10 mouse cellular contexts compared by ENCODE assay signal in the genomic region with DNA sequence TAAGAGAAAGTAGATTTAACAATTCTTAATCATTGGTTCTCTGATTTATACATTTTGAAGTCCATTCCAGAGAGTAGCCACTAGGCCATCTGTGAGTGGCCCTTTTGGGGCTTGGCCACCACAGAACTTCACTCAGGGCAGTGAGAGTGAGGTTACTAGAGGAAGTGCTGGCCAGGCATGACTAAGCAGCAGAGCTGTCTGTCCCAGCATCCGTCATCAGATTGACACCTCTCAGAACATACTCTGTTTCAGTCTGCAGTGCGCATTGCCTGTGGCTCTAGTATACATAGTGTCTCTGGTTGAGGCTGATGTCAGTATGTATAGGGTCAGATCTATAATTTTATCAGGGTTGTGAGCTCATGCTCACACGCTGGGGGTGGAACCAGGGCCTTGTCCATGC. TPM values are rescaled to one million over a fixed set of nuclear protein-coding genes. Genes with fewer than 3 reads are reported as not detected.
DNase-seq lines count a peak whose midpoint lies in the region; ATAC-seq and TF ChIP-seq lines count a peak whose summit lies in the region.
"Had no signal": no experiment of that assay in that cellular context is flagged by ENCODE, and none has a peak within 500 bp of the region (broad histone marks: within the 10 kb centered on the region; RNA-seq: fewer than 3 reads in every experiment).

No protein-coding gene starts in this region.

- TF ChIP-seq EP300 in stomach, postnatal 0 days (optimal IDR thresholded peaks at IDR 0.05), result no peak

- WGBS in lung, adult 2 months, result 65% methylated on average over 3 of the region's 3 CpGs
- WGBS in intestine, postnatal 0 days, result 82% methylated on average over 3 of the region's 3 CpGs
- WGBS in stomach, postnatal 0 days, result 80% methylated on average over 3 of the region's 3 CpGs

- no peak overlapping the region for H3K4me3 ChIP-seq in lung, adult 2 months (replicated peaks; ENCODE audit: extremely low read depth, low read depth, low read length)
- H3K4me3 ChIP-seq in intestine, postnatal 0 days (ENCODE audit: low read depth, low read length), result no peak overlapping the region
- H3K4me3 ChIP-seq in stomach, postnatal 0 days (ENCODE audit: low read depth, low read length), result no peak overlapping the region
- H3K4me3 ChIP-seq: midbrain, embryonic 12.5 days had no signal

- ATAC-seq in intestine, postnatal 0 days, result peak; percentile 65
- ATAC-seq in stomach, postnatal 0 days (ENCODE audit: low FRiP score, low TSS enrichment), result peak; percentile 89

- H3K9me3 ChIP-seq in intestine, postnatal 0 days (ENCODE audit: control insufficient read depth), result no peaks in the 10 kb centered on the region
- no peaks in the 10 kb centered on the region for H3K9me3 ChIP-seq in stomach, postnatal 0 days (ENCODE audit: control insufficient read depth, low read length)
- H3K9me3 ChIP-seq: midbrain, embryonic 12.5 days had no signal

- DNase-seq in gastrocnemius, adult 18-20 months (ENCODE audit: low spot score), result peak; percentile 25
- no peak for DNase-seq in gastrocnemius, postnatal 10 days
- DNase-seq in lung, postnatal 36 days, result peak; percentile 54
- no peak for DNase-seq in lung, adult 2 months
- DNase-seq in stomach, postnatal 0 days (ENCODE audit: low spot score), result no peak
- DNase-seq in ovary, postnatal 36 days (ENCODE audit: low spot score), result no peak
- DNase-seq in cerebellum, adult 8-10 months, result no peak
- DNase-seq: layer of hippocampus, postnatal 36 days had no signal

- no peak overlapping the region for H3K27ac ChIP-seq in intestine, postnatal 0 days (ENCODE audit: low read depth, low read length)
- no peak overlapping the region for H3K27ac ChIP-seq in stomach, postnatal 0 days (replicated peaks)
- H3K27ac ChIP-seq: midbrain, embryonic 12.5 days had no signal

- peaks cover 17% of the 10 kb centered on the region for H3K4me1 ChIP-seq in lung, adult 2 months (ENCODE audit: control insufficient read depth, insufficient read depth, low read length)
- H3K4me1 ChIP-seq in intestine, postnatal 0 days (replicated peaks; ENCODE audit: control insufficient read depth, insufficient read depth, low read length), result 0 out of 2 replicates have a peak, but pooled peaks cover 3% of the 10 kb centered on the region
- no peaks in the 10 kb centered on the region for H3K4me1 ChIP-seq in stomach, postnatal 0 days (replicated peaks; ENCODE audit: control insufficient read depth, insufficient read depth)

- H3K36me3 ChIP-seq in intestine, postnatal 0 days (ENCODE audit: control insufficient read depth, insufficient read depth), result no peaks in the 10 kb centered on the region
- no peaks in the 10 kb centered on the region for H3K36me3 ChIP-seq in stomach, postnatal 0 days (ENCODE audit: control insufficient read depth, insufficient read depth, low read length)
- H3K36me3 ChIP-seq: midbrain, embryonic 12.5 days had no signal

- no peak overlapping the region for H3K4me2 ChIP-seq in intestine, postnatal 0 days (replicated peaks; ENCODE audit: low read depth)
- H3K4me2 ChIP-seq in stomach, postnatal 0 days (replicated peaks; ENCODE audit: low read depth), result no peak overlapping the region
- H3K4me2 ChIP-seq: midbrain, embryonic 12.5 days had no signal

- no peak for TF ChIP-seq CTCF in lung, adult 2 months (IDR thresholded peaks at IDR 0.05; ENCODE audit: insufficient read depth, low read length)
- TF ChIP-seq CTCF in intestine, postnatal 0 days (IDR thresholded peaks at IDR 0.05; ENCODE audit: low read depth), result no peak
- TF ChIP-seq CTCF in stomach, postnatal 0 days (IDR thresholded peaks at IDR 0.05; ENCODE audit: low read depth), result no peak

- H3K27me3 ChIP-seq in intestine, postnatal 0 days (replicated peaks; ENCODE audit: control insufficient read depth, insufficient read depth, low read length), result no peaks in the 10 kb centered on the region
- H3K27me3 ChIP-seq in stomach, postnatal 0 days (ENCODE audit: control insufficient read depth, insufficient read depth, low read length), result no peaks in the 10 kb centered on the region
- H3K27me3 ChIP-seq: midbrain, embryonic 12.5 days had no signal

- H3K9ac ChIP-seq in intestine, postnatal 0 days (ENCODE audit: low read depth, low read length), result no peak overlapping the region
- no peak overlapping the region for H3K9ac ChIP-seq in stomach, postnatal 0 days (ENCODE audit: low read length)
- H3K9ac ChIP-seq: midbrain, embryonic 12.5 days had no signal

- no peak for TF ChIP-seq POLR2A in lung, adult 2 months (IDR thresholded peaks at IDR 0.05; ENCODE audit: borderline replicate concordance, extremely low read depth, low read depth, low read length)

RNA-seq across cellular contexts. Expression of gene Cds2, which starts 6.3 kb away (rescaled TPM):
- total RNA-seq in gastrocnemius, adult 18-20 months (2021), result 10 to 100 TPM; 14.6 to 20.6 TPM
- total RNA-seq in gastrocnemius, postnatal 10 days (2021), result 10 to 100 TPM; 21.7 to 25.4 TPM
- polyA plus RNA-seq in lung, adult 2 months (2012; rRNA removed), result 67.1 and 76.5 TPM in 2 replicates
- 16.2 and 17.3 TPM in 2 replicates for polyA plus RNA-seq in intestine, postnatal 0 days (2015; fragmentation: Nextera tagmentation; extraction: Ambion mirVana)
- 12.6 and 13.1 TPM in 2 replicates for polyA plus RNA-seq in stomach, postnatal 0 days (2015; fragmentation: Nextera tagmentation; extraction: Ambion mirVana)

RNA-seq across cellular contexts. Expression of gene Pcna, which starts 16.1 kb away (rescaled TPM):
- total RNA-seq in gastrocnemius, adult 18-20 months (2021), result 10 to 100 TPM; 18.1 to 19.8 TPM
- total RNA-seq in gastrocnemius, postnatal 10 days (2021), result 10 to 100 TPM; 42.2 to 50.7 TPM
- 52.7 and 59.2 TPM in 2 replicates for polyA plus RNA-seq in lung, adult 2 months (2012; rRNA removed)
- polyA plus RNA-seq in intestine, postnatal 0 days (2015; fragmentation: Nextera tagmentation; extraction: Ambion mirVana), result 105 and 106 TPM in 2 replicates
- 108 and 110 TPM in 2 replicates for polyA plus RNA-seq in stomach, postnatal 0 days (2015; fragmentation: Nextera tagmentation; extraction: Ambion mirVana)

RNA-seq across cellular contexts. Expression of gene Tmem230, which starts 21.6 kb away (rescaled TPM):
- 10 to 100 TPM; 27.2 to 28.8 TPM for total RNA-seq in gastrocnemius, adult 18-20 months (2021)
- total RNA-seq in gastrocnemius, postnatal 10 days (2021), result 10 to 100 TPM; 21.6 to 26.9 TPM
- 67.0 and 86.8 TPM in 2 replicates for polyA plus RNA-seq in lung, adult 2 months (2012; rRNA removed)
- polyA plus RNA-seq in intestine, postnatal 0 days (2015; fragmentation: Nextera tagmentation; extraction: Ambion mirVana), result 31.2 and 34.3 TPM in 2 replicates
- 28.6 and 29.4 TPM in 2 replicates for polyA plus RNA-seq in stomach, postnatal 0 days (2015; fragmentation: Nextera tagmentation; extraction: Ambion mirVana)

Comparison
In these comparisons a context has a peak if more than half of its experiments do, and no peak if none do; other contexts are left out.
1. DNase-seq: peak in gastrocnemius, adult 18-20 months (single experiment) and lung, postnatal 36 days (single experiment); none in gastrocnemius, postnatal 10 days (single experiment), lung, adult 2 months (single experiment), stomach, postnatal 0 days (single experiment), ovary, postnatal 36 days (single experiment) and cerebellum, adult 8-10 months (single experiment).